8 mouse cellular contexts compared by ENCODE assay signal in the genomic region with DNA sequence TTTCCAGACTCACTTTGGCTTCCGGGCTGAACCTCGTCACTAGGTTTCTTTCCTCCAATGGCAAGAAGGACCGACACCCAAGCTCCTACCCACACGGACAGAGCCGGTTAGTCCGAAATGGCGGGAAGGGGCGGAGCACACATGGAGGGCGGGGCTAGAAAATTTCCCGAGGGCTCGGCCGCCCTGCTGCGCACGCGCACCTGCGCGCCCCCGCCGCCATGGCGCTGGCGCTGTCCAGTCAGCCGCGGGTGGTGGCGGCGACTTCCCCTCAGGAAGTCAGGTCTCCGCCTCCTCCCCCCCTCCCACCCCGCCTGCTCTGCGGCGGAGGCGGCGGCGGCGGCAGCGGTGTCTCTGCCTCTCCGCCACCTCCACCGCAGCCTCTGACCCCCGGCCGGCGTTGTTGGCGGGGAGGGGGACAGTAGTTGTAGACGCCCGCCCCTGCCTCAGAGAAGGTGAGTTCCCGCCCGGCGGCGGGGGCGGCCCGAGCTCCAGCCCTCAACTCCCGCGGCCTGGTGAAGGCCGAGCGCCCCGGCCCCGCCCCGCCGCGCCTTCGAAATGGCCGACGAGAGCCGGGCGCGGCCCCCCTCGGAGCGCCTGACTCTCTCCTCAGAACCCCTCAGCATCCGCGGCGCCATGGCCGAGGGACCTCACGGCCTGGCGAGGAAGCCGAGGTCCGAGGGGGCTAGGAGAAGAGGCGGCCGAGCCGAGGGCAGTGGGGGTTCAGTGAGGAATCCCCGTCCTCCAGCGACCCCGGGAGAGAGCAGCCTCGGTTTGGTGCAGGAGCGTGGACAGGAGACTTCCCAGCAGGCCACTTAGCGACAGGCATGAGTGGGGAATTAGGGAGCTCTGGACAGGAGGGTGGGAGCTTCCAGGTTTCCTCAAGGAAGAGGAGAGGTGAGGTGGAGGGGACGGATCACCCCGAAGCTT. TPM values are rescaled to one million over a fixed set of nuclear protein-coding genes. Genes with fewer than 3 reads are reported as not detected.
DNase-seq lines count a peak whose midpoint lies in the region; ATAC-seq lines count a peak whose summit lies in the region.

A gene (plus strand): TSS at position 289 of the 927 bp plus-strand sequence.

- peak; percentile 81 for ATAC-seq in megakaryocyte progenitor cell, adult 5-6 weeks (replicated peaks; ENCODE audit: poor library complexity)

- peak; percentile 99 for DNase-seq in adipocyte (ENCODE audit: low spot score)
- peak; percentile 96 for DNase-seq in embryo, embryonic 10 days (ENCODE audit: low spot score)
- DNase-seq in gastrocnemius, postnatal 10 days = peak; percentile 97
- DNase-seq in induced T-regulatory cell, adult 2 months (ENCODE audit: low read depth) = peak; percentile 98
- peak; percentile 95 to 97 for DNase-seq in left cerebral cortex, adult 9 months (ENCODE audit: low spot score in 2 of 2)
- peak; percentile 94 for DNase-seq in right cerebral cortex, postnatal 14 days
- DNase-seq in urinary bladder, postnatal 36 days (ENCODE audit: low spot score in 2 of 2) = peak; percentile 95 to 98

RNA-seq across cellular contexts. Expression of the gene that starts here (rescaled TPM):
- total RNA-seq in gastrocnemius, postnatal 10 days (2021) = 10 to 100 TPM; 32.9 to 33.5 TPM
- 75.1 and 76.5 TPM in 2 replicates for total RNA-seq in megakaryocyte progenitor cell, adult 5-6 weeks (2015)
- total RNA-seq in megakaryocyte progenitor cell, adult 5-6 weeks (2017) = 101 and 114 TPM in 2 replicates

Comparison
In these comparisons a context has a peak if more than half of its experiments do, and no peak if none do; other contexts are left out.
1. Peak in every context shown above with its lines: DNase-seq and ATAC-seq.